Mouse (Mus musculus): ENCODE measurements around the gene Erg. TPM values are rescaled to one million over a fixed set of nuclear protein-coding genes. Genes with fewer than 3 reads are reported as not detected.

Gene Erg
- polyA plus RNA-seq, 1 experiment from 2014 or later, result 3.4 TPM

- 83% methylated on average over 5 of the region's 5 CpGs for WGBS
- DNase-seq (ENCODE audit: low spot score), result no peak
- no peak overlapping the region for H3K4me3 ChIP-seq (ENCODE audit: low read depth, low read length)
- H3K9me3 ChIP-seq (ENCODE audit: control insufficient read depth, low read length), result no peaks in the 10 kb centered on the region
- no peaks in the 10 kb centered on the region for H3K4me1 ChIP-seq (replicated peaks; ENCODE audit: control insufficient read depth, insufficient read depth, low read length)
- no peak overlapping the region for H3K4me2 ChIP-seq (replicated peaks; ENCODE audit: low read depth, low read length)
- no peak for ATAC-seq (ENCODE audit: low FRiP score)
- H3K36me3 ChIP-seq (ENCODE audit: control insufficient read depth, insufficient read depth, low read length), result no peaks in the 10 kb centered on the region
- H3K27me3 ChIP-seq (ENCODE audit: control insufficient read depth, insufficient read depth, low read length), result no peaks in the 10 kb centered on the region
- no peak overlapping the region for H3K9ac ChIP-seq (ENCODE audit: low read depth, low read length)
- no peak overlapping the region for H3K27ac ChIP-seq (ENCODE audit: low read depth, low read length)
Measured at GRCm38 (mm10) chr16:95449361-95449725, 137.1 kb downstream of the Erg start.

DNA sequence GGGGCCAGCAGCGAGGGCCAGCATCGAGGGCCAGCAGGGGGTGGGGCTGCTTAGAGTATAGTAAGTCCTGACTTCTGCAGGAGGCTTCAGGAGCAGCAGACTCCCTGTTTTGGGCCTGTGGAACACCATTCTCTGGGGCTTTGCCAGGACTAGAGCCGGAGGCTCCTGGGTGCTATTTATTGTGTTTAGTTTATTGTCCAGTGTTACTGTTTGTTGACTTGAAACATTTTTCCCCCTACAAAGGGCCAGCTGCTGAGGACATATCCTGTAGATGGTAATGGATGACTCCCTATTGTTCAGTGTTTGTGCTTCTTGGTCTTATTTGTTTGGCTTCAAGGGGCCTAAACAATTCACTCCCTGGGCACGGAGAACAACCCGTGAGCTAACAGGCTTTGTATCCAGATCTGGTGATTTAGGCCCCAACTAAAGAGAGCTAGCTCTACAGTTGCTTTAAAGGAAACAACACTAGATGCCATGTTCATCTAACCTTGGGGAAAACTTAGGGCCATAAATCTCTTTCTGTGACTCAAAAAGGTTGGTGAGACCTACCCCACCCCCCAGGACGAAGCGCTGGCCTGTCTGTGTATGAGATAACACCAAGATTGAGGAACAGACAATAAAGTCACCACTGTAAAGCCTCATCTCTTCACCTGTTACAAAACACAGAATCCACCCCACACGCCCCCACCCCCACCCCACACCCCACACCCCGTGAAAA is 137.6 kb downstream of the Erg start:
- no peak overlapping the region for H3K9ac ChIP-seq (ENCODE audit: low read depth, low read length)
- no peaks in the 10 kb centered on the region for H3K9me3 ChIP-seq (ENCODE audit: control insufficient read depth, low read length)
- no peak overlapping the region for H3K4me3 ChIP-seq (ENCODE audit: low read depth, low read length)
- no peaks in the 10 kb centered on the region for H3K4me1 ChIP-seq (replicated peaks; ENCODE audit: control insufficient read depth, insufficient read depth, low read length)
- no peaks in the 10 kb centered on the region for H3K27me3 ChIP-seq (ENCODE audit: control insufficient read depth, insufficient read depth, low read length)
- H3K36me3 ChIP-seq (ENCODE audit: control insufficient read depth, insufficient read depth, low read length), result no peaks in the 10 kb centered on the region
- 0 out of 2 replicates have a peak, but pooled peaks have one; percentile 25 for ATAC-seq (ENCODE audit: low FRiP score)
- peak; percentile 12 for DNase-seq (ENCODE audit: low spot score)
- WGBS, result 62% methylated on average over 9 of the region's 9 CpGs
- H3K27ac ChIP-seq (ENCODE audit: low read depth, low read length), result no peak overlapping the region
- H3K4me2 ChIP-seq (replicated peaks; ENCODE audit: low read depth, low read length), result no peak overlapping the region

- Histone ChIP-seq H3K4me3 (ENCODE audit: low read depth, low read length) (no peak overlapping the region), H3K9me3 (ENCODE audit: control insufficient read depth, low read length) (no peaks in the 10 kb centered on the region), H3K36me3 (ENCODE audit: control insufficient read depth, insufficient read depth, low read length) (no peaks in the 10 kb centered on the region), H3K27ac (ENCODE audit: low read depth, low read length) (no peak overlapping the region), H3K9ac (ENCODE audit: low read depth, low read length) (no peak overlapping the region), H3K27me3 (ENCODE audit: control insufficient read depth, insufficient read depth, low read length) (no peaks in the 10 kb centered on the region), H3K4me2 (replicated peaks; ENCODE audit: low read depth, low read length) (no peak overlapping the region), H3K4me1 (replicated peaks; ENCODE audit: control insufficient read depth, insufficient read depth, low read length) (no peaks in the 10 kb centered on the region)
- 88% methylated on average over 4 of the region's 4 CpGs for WGBS
- DNase-seq (ENCODE audit: low spot score) (no peak), ATAC-seq (ENCODE audit: low FRiP score) (no peak)
Measured at GRCm38 (mm10) chr16:95447896-95448295, 138.5 kb downstream of the Erg start.

DNA sequence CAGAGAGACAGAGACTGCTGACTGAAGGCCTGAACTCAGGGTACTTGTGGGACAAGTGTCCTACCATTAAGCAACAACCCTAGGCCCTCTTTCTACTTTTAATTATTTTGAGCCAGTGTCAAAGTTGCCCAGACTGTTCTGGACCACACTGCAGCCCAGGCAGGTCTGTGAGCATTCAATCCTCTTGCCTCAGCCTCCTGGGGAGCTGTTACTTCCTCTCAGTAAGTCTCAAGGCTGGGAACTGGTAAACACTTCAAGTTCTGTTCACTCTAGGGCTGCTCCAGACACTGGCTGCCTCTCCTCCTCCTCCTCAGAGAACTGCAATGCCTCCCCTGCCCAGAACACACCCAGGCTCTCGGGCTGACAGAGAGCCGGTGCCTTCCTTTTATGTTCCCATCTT is 140.0 kb downstream of the Erg start:
- Histone ChIP-seq H3K9ac (ENCODE audit: low read depth, low read length) (no peak overlapping the region), H3K27me3 (ENCODE audit: control insufficient read depth, insufficient read depth, low read length) (no peaks in the 10 kb centered on the region), H3K4me2 (replicated peaks; ENCODE audit: low read depth, low read length) (no peak overlapping the region), H3K36me3 (ENCODE audit: control insufficient read depth, insufficient read depth, low read length) (no peaks in the 10 kb centered on the region), H3K4me1 (replicated peaks; ENCODE audit: control insufficient read depth, insufficient read depth, low read length) (no peaks in the 10 kb centered on the region), H3K4me3 (ENCODE audit: low read depth, low read length) (no peak overlapping the region), H3K9me3 (ENCODE audit: control insufficient read depth, low read length) (no peaks in the 10 kb centered on the region), H3K27ac (ENCODE audit: low read depth, low read length) (no peak overlapping the region)
- no peak for DNase-seq (ENCODE audit: low spot score)
- ATAC-seq (ENCODE audit: low FRiP score), result no peak
- WGBS, result 78% methylated on average over 2 of the region's 2 CpGs

- no peak overlapping the region for H3K4me3 ChIP-seq (ENCODE audit: low read depth, low read length)
- ATAC-seq (ENCODE audit: low FRiP score) (no peak), DNase-seq (ENCODE audit: low spot score) (no peak)
- H3K9me3 ChIP-seq (ENCODE audit: control insufficient read depth, low read length), result no peaks in the 10 kb centered on the region
- WGBS, result 77% methylated on average over 4 of the region's 4 CpGs
- H3K36me3 ChIP-seq (ENCODE audit: control insufficient read depth, insufficient read depth, low read length), result no peaks in the 10 kb centered on the region
- no peak overlapping the region for H3K9ac ChIP-seq (ENCODE audit: low read depth, low read length)
- H3K27me3 ChIP-seq (ENCODE audit: control insufficient read depth, insufficient read depth, low read length), result no peaks in the 10 kb centered on the region
- no peak overlapping the region for H3K27ac ChIP-seq (ENCODE audit: low read depth, low read length)
- H3K4me2 ChIP-seq (replicated peaks; ENCODE audit: low read depth, low read length), result no peak overlapping the region
- H3K4me1 ChIP-seq (replicated peaks; ENCODE audit: control insufficient read depth, insufficient read depth, low read length), result no peaks in the 10 kb centered on the region
Measured at GRCm38 (mm10) chr16:95442023-95442422, 144.4 kb downstream of the Erg start.

GRCm38 (mm10) chr16:95441179-95441578 is 145.2 kb downstream of the Erg start:
- ATAC-seq (ENCODE audit: low FRiP score) (no peak), DNase-seq (ENCODE audit: low spot score) (no peak)
- no peaks in the 10 kb centered on the region for H3K4me1 ChIP-seq (replicated peaks; ENCODE audit: control insufficient read depth, insufficient read depth, low read length)
- WGBS, result 64% methylated on average over 7 of the region's 7 CpGs
- no peak overlapping the region for H3K27ac ChIP-seq (ENCODE audit: low read depth, low read length)
- no peak overlapping the region for H3K4me2 ChIP-seq (replicated peaks; ENCODE audit: low read depth, low read length)
- no peaks in the 10 kb centered on the region for H3K36me3 ChIP-seq (ENCODE audit: control insufficient read depth, insufficient read depth, low read length)
- H3K9me3 ChIP-seq (ENCODE audit: control insufficient read depth, low read length), result no peaks in the 10 kb centered on the region
- H3K4me3 ChIP-seq (ENCODE audit: low read depth, low read length), result no peak overlapping the region
- H3K27me3 ChIP-seq (ENCODE audit: control insufficient read depth, insufficient read depth, low read length), result no peaks in the 10 kb centered on the region
- H3K9ac ChIP-seq (ENCODE audit: low read depth, low read length), result no peak overlapping the region

DNA sequence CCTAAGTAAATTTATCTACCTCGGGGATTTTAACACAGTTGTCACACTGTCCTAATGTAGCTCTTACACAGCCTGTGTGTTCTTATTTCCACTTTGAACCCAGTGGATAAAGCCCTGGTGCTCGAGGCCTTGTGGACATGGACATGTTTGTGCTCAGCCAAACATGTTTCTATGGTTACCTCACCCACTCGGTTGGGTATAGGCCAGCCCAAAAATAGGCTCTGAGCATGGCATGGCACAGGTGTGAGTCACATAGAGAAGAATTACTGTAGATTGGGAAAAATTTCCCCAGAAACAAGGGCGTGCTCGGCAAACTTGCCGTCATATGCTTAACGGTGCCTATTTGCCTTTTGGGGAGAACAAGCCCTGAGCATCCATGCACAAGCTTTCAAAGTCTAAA is 146.1 kb downstream of the Erg start:
- Histone ChIP-seq H3K9ac (ENCODE audit: low read depth, low read length) (no peak overlapping the region), H3K27me3 (ENCODE audit: control insufficient read depth, insufficient read depth, low read length) (no peaks in the 10 kb centered on the region), H3K4me2 (replicated peaks; ENCODE audit: low read depth, low read length) (no peak overlapping the region), H3K4me1 (replicated peaks; ENCODE audit: control insufficient read depth, insufficient read depth, low read length) (no peaks in the 10 kb centered on the region), H3K4me3 (ENCODE audit: low read depth, low read length) (no peak overlapping the region), H3K27ac (ENCODE audit: low read depth, low read length) (no peak overlapping the region), H3K9me3 (ENCODE audit: control insufficient read depth, low read length) (no peaks in the 10 kb centered on the region), H3K36me3 (ENCODE audit: control insufficient read depth, insufficient read depth, low read length) (no peaks in the 10 kb centered on the region)
- 87% methylated on average over 7 of the region's 7 CpGs for WGBS
- ATAC-seq (ENCODE audit: low FRiP score), result no peak
- DNase-seq (ENCODE audit: low spot score), result no peak

DNA sequence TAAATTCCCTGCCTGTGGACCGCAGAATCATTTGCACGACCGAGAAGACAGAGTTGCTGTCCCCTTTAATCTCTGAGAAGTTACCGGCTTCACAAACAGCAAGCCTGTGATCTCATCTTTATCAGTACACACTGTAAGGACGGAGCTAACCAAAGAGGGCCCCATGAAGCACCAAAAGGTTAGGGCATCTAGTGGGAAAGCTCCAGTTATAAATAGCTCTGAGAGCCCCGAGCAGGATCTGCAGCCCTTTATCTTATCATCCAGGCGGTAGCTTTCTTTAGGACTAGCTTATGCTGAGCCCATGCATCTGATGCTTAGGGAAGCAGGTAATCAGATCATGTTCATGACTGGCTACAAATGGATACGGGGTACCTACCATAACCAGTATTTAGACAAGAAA is 146.6 kb downstream of the Erg start:
- Histone ChIP-seq H3K36me3 (ENCODE audit: control insufficient read depth, insufficient read depth, low read length) (no peaks in the 10 kb centered on the region), H3K4me2 (replicated peaks; ENCODE audit: low read depth, low read length) (no peak overlapping the region), H3K9me3 (ENCODE audit: control insufficient read depth, low read length) (no peaks in the 10 kb centered on the region), H3K27me3 (ENCODE audit: control insufficient read depth, insufficient read depth, low read length) (no peaks in the 10 kb centered on the region), H3K27ac (ENCODE audit: low read depth, low read length) (no peak overlapping the region), H3K4me3 (ENCODE audit: low read depth, low read length) (no peak overlapping the region), H3K9ac (ENCODE audit: low read depth, low read length) (no peak overlapping the region), H3K4me1 (replicated peaks; ENCODE audit: control insufficient read depth, insufficient read depth, low read length) (no peaks in the 10 kb centered on the region)
- WGBS, result 80% methylated on average over 8 of the region's 8 CpGs
- ATAC-seq (ENCODE audit: low FRiP score) (no peak), DNase-seq (ENCODE audit: low spot score) (no peak)

- no peaks in the 10 kb centered on the region for H3K36me3 ChIP-seq (ENCODE audit: control insufficient read depth, insufficient read depth, low read length)
- no peak overlapping the region for H3K4me3 ChIP-seq (ENCODE audit: low read depth, low read length)
- H3K4me1 ChIP-seq (replicated peaks; ENCODE audit: control insufficient read depth, insufficient read depth, low read length), result no peaks in the 10 kb centered on the region
- no peak overlapping the region for H3K4me2 ChIP-seq (replicated peaks; ENCODE audit: low read depth, low read length)
- no peak overlapping the region for H3K27ac ChIP-seq (ENCODE audit: low read depth, low read length)
- ATAC-seq (ENCODE audit: low FRiP score) (no peak), DNase-seq (ENCODE audit: low spot score) (no peak)
- no peaks in the 10 kb centered on the region for H3K27me3 ChIP-seq (ENCODE audit: control insufficient read depth, insufficient read depth, low read length)
- 82% methylated on average over 17 of the region's 17 CpGs for WGBS
- H3K9ac ChIP-seq (ENCODE audit: low read depth, low read length), result no peak overlapping the region
- no peaks in the 10 kb centered on the region for H3K9me3 ChIP-seq (ENCODE audit: control insufficient read depth, low read length)
Measured at GRCm38 (mm10) chr16:95438848-95439540, 147.4 kb downstream of the Erg start.
